14 mouse cellular contexts compared by ENCODE assay signal in the genomic region with DNA sequence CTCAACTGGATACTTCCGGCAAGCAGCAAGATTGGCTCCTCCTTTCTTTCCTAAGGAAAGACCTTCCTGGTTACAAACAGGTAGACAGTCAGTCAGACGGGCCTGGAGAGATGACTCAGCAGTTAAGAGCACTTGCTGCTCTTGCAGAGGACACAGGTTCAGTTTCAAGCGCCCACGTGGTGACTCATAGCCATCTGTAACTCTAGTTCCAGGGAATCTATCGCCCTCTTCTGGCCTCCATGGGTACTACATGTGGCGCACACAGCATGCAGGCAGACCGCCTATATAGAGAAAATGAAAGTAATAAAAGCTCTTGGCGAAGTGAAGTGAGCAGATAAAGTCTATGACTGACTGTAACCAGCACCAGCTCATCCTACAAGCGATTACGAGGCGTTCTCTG.
DNase-seq lines count a peak whose midpoint lies in the region; ATAC-seq and TF ChIP-seq lines count a peak whose summit lies in the region.
"Had no signal": no experiment of that assay in that cellular context is flagged by ENCODE, and none has a peak within 500 bp of the region (broad histone marks: within the 10 kb centered on the region; RNA-seq: fewer than 3 reads in every experiment).

No protein-coding gene starts in this region.

- intact Hi-C loops in heart, adult 2 months (cut with DNase I), result no loop called here
- intact Hi-C loops in heart, postnatal 36 days (cut with DNase I), result no loop called here

- peaks cover 2% of the 10 kb centered on the region for H3K4me1 ChIP-seq in heart, adult 2 months (ENCODE audit: control insufficient read depth, insufficient read depth, low read length)
- H3K4me1 ChIP-seq in lung, embryonic 14.5 days (ENCODE audit: insufficient read depth), result 0 out of 2 replicates have a peak, but pooled peaks cover 3% of the 10 kb centered on the region
- H3K4me1 ChIP-seq: heart, embryonic 15.5 days; stomach, embryonic 15.5 days had no signal

- H3K9ac ChIP-seq in heart, adult 2 months (ENCODE audit: low read depth, low read length), result no peak overlapping the region
- H3K9ac ChIP-seq in lung, embryonic 14.5 days, result no peak overlapping the region
- H3K9ac ChIP-seq: heart, embryonic 15.5 days; limb, embryonic 15.5 days; stomach, embryonic 15.5 days had no signal

- no peaks in the 10 kb centered on the region for H3K36me3 ChIP-seq in heart, adult 2 months (ENCODE audit: control insufficient read depth, insufficient read depth, low read length)
- H3K36me3 ChIP-seq in lung, embryonic 14.5 days (ENCODE audit: insufficient read depth), result no peaks in the 10 kb centered on the region
- H3K36me3 ChIP-seq: heart, embryonic 15.5 days; limb, embryonic 15.5 days; stomach, embryonic 15.5 days had no signal

- no peak for DNase-seq in heart, adult 2 months
- no peak for DNase-seq in heart, postnatal 36 days
- DNase-seq in lung, embryonic 14.5 days, result no peak
- DNase-seq in lung, postnatal 4 days, result no peak
- peak; percentile 28 for DNase-seq in NIH3T3 (ENCODE audit: low read depth)
- no peak for DNase-seq in heart, adult 8-10 months (ENCODE audit: low spot score)
- no peak for DNase-seq in ovary, postnatal 14 days (ENCODE audit: low spot score)
- DNase-seq: right cerebral cortex, adult 18-20 months had no signal

- H3K9me3 ChIP-seq in lung, embryonic 14.5 days (ENCODE audit: low read depth, low read length), result peaks cover 4% of the 10 kb centered on the region; the same call in 1 of the 2 replicates
- H3K9me3 ChIP-seq: heart, embryonic 15.5 days; limb, embryonic 15.5 days; stomach, embryonic 15.5 days had no signal

- no peak overlapping the region for H3K4me2 ChIP-seq in lung, embryonic 14.5 days
- H3K4me2 ChIP-seq: heart, embryonic 15.5 days; limb, embryonic 15.5 days; stomach, embryonic 15.5 days had no signal

- H3K4me3 ChIP-seq in heart, adult 2 months, result no peak overlapping the region
- H3K4me3 ChIP-seq in lung, embryonic 14.5 days (ENCODE audit: low read depth, low read length), result no peak overlapping the region
- H3K4me3 ChIP-seq: erythroblast, embryonic 14.5 days; heart, embryonic 15.5 days; limb, embryonic 15.5 days; stomach, embryonic 15.5 days had no signal

- TF ChIP-seq POLR2A in heart, adult 2 months (IDR thresholded peaks at IDR 0.05; ENCODE audit: insufficient read depth, low read depth, low read length), result no peak

- no peak overlapping the region for H3K27ac ChIP-seq in heart, adult 2 months
- H3K27ac ChIP-seq in lung, embryonic 14.5 days (ENCODE audit: low read depth), result no peak overlapping the region
- H3K27ac ChIP-seq: heart, embryonic 15.5 days; limb, embryonic 15.5 days; stomach, embryonic 15.5 days had no signal

- no peak for TF ChIP-seq EP300 in heart, adult 2 months (IDR thresholded peaks at IDR 0.05; ENCODE audit: insufficient read depth, low read depth, low read length)

- no peak for ATAC-seq in lung, embryonic 14.5 days (ENCODE audit: insufficient read depth)
- ATAC-seq in megakaryocyte progenitor cell, adult 5-6 weeks (replicated peaks; ENCODE audit: poor library complexity), result peak; percentile 58
- ATAC-seq: inflammation-experienced regulatory T-cells, adult 6 months had no signal

- TF ChIP-seq CTCF in heart, adult 2 months (IDR thresholded peaks at IDR 0.05), result peak; percentile 50
- TF ChIP-seq CTCF in lung, embryonic 14.5 days (IDR thresholded peaks at IDR 0.05; ENCODE audit: low read depth), result peak; percentile 43

- 80% methylated on average over 11 of the region's 11 CpGs for WGBS in heart, adult 2 months
- WGBS in lung, embryonic 14.5 days, result 84% methylated on average over 11 of the region's 11 CpGs

- no peaks in the 10 kb centered on the region for H3K27me3 ChIP-seq in heart, adult 2 months (ENCODE audit: control insufficient read depth, insufficient read depth, low read length)
- H3K27me3 ChIP-seq in lung, embryonic 14.5 days (ENCODE audit: insufficient read depth, low read length), result no peaks in the 10 kb centered on the region
- H3K27me3 ChIP-seq: heart, embryonic 15.5 days; limb, embryonic 15.5 days; stomach, embryonic 15.5 days had no signal

- no peaks in the 10 kb centered on the region for H3K79me2 ChIP-seq in heart, adult 2 months (replicated peaks; ENCODE audit: control insufficient read depth, insufficient read depth, low read length)
